Mouse (Mus musculus): ENCODE results near the gene Dnaja1. TPM values are rescaled to one million over a fixed set of nuclear protein-coding genes. Genes with fewer than 3 reads are reported as not detected.

The Dnaja1 gene
- polyA plus RNA-seq (2015; fragmentation: Nextera tagmentation; extraction: Ambion mirVana) = 365 and 394 TPM in 2 replicates

- Histone ChIP-seq H3K27me3 (no peaks in the 10 kb centered on the region), H3K9ac (peak within 1 kb of the TSS; percentile 99), H3K27ac (replicated peaks) (peak within 1 kb of the TSS; percentile 100), H3K9me3 (replicated peaks) (no peaks in the 10 kb centered on the region), H3K36me3 (peaks cover 21% of the 10 kb centered on the region), H3K4me1 (peaks cover 24% of the 10 kb centered on the region), H3K4me2 (replicated peaks) (peak within 1 kb of the TSS; percentile 71), H3K4me3 (replicated peaks) (peak within 1 kb of the TSS; percentile 82)
- ATAC-seq (ENCODE audit: insufficient number of reproducible peaks, low FRiP score, low TSS enrichment, low read depth) = peak; percentile 95
- WGBS = under 1% methylated on average over 54 of the region's 54 CpGs
Observed at GRCm38 (mm10) chr4:40722011-40722666, at the start of gene Dnaja1. Gene Dnaja1 (plus strand): TSS chr4:40722150.

- H3K36me3 ChIP-seq = no peaks in the 10 kb centered on the region
- no peak for ATAC-seq (ENCODE audit: insufficient number of reproducible peaks, low FRiP score, low TSS enrichment, low read depth)
- no peaks in the 10 kb centered on the region for H3K27me3 ChIP-seq
- H3K4me3 ChIP-seq (replicated peaks) = no peak overlapping the region
- 92% methylated on average over 5 of the region's 5 CpGs for WGBS
- H3K4me2 ChIP-seq (replicated peaks) = no peak overlapping the region
- H3K4me1 ChIP-seq = 0 out of 2 replicates have a peak, but pooled peaks cover 7% of the 10 kb centered on the region
- H3K9me3 ChIP-seq (replicated peaks) = no peaks in the 10 kb centered on the region
- no peak overlapping the region for H3K27ac ChIP-seq (replicated peaks)
- H3K9ac ChIP-seq = no peak overlapping the region
Observed at GRCm38 (mm10) chr4:40673526-40673925, 48.4 kb upstream of the Dnaja1 start.

- Histone ChIP-seq H3K9me3 (replicated peaks) (no peaks in the 10 kb centered on the region), H3K4me3 (replicated peaks) (no peak overlapping the region), H3K9ac (no peak overlapping the region), H3K27ac (replicated peaks) (no peak overlapping the region), H3K4me1 (0 out of 2 replicates have a peak, but pooled peaks cover 7% of the 10 kb centered on the region), H3K36me3 (no peaks in the 10 kb centered on the region), H3K27me3 (no peaks in the 10 kb centered on the region), H3K4me2 (replicated peaks) (0 out of 2 replicates have a peak overlapping the region, but pooled peaks have one; percentile 17)
- 10% methylated on average over 14 of the region's 14 CpGs for WGBS
- ATAC-seq (ENCODE audit: insufficient number of reproducible peaks, low FRiP score, low TSS enrichment, low read depth) = no peak
Observed at GRCm38 (mm10) chr4:40676338-40676737, 45.6 kb upstream of the Dnaja1 start.

GRCm38 (mm10) chr4:40677132-40677531, 44.8 kb upstream of the Dnaja1 start:
- no peak overlapping the region for H3K4me3 ChIP-seq (replicated peaks)
- H3K27ac ChIP-seq (replicated peaks) = no peak overlapping the region
- 0 out of 2 replicates have a peak, but pooled peaks cover 7% of the 10 kb centered on the region for H3K4me1 ChIP-seq
- H3K9ac ChIP-seq = no peak overlapping the region
- H3K36me3 ChIP-seq = no peaks in the 10 kb centered on the region
- H3K4me2 ChIP-seq (replicated peaks) = no peak overlapping the region
- ATAC-seq (ENCODE audit: insufficient number of reproducible peaks, low FRiP score, low TSS enrichment, low read depth) = no peak
- no peaks in the 10 kb centered on the region for H3K9me3 ChIP-seq (replicated peaks)
- H3K27me3 ChIP-seq = no peaks in the 10 kb centered on the region
- 35% methylated on average over 5 of the region's 5 CpGs for WGBS

GRCm38 (mm10) chr4:40680250-40680860, 41.6 kb upstream of the Dnaja1 start:
- no peak for ATAC-seq (ENCODE audit: insufficient number of reproducible peaks, low FRiP score, low TSS enrichment, low read depth)
- H3K9ac ChIP-seq = no peak overlapping the region
- H3K4me3 ChIP-seq (replicated peaks) = no peak overlapping the region
- H3K27ac ChIP-seq (replicated peaks) = no peak overlapping the region
- WGBS = 47% methylated on average over 5 of the region's 5 CpGs
- H3K27me3 ChIP-seq = no peaks in the 10 kb centered on the region
- 0 out of 2 replicates have a peak, but pooled peaks cover 2% of the 10 kb centered on the region for H3K36me3 ChIP-seq
- H3K9me3 ChIP-seq (replicated peaks) = no peaks in the 10 kb centered on the region
- H3K4me2 ChIP-seq (replicated peaks) = no peak overlapping the region
- 0 out of 2 replicates have a peak, but pooled peaks cover 7% of the 10 kb centered on the region for H3K4me1 ChIP-seq

- peaks cover 16% of the 10 kb centered on the region for H3K36me3 ChIP-seq
- 0 out of 2 replicates have a peak, but pooled peaks cover 3% of the 10 kb centered on the region for H3K4me1 ChIP-seq
- H3K9ac ChIP-seq = no peak overlapping the region
- 12% methylated on average over 3 of the region's 3 CpGs for WGBS
- H3K27ac ChIP-seq (replicated peaks) = no peak overlapping the region
- no peak for ATAC-seq (ENCODE audit: insufficient number of reproducible peaks, low FRiP score, low TSS enrichment, low read depth)
- H3K4me3 ChIP-seq (replicated peaks) = no peak overlapping the region
- H3K4me2 ChIP-seq (replicated peaks) = no peak overlapping the region
- no peaks in the 10 kb centered on the region for H3K27me3 ChIP-seq
- H3K9me3 ChIP-seq (replicated peaks) = no peaks in the 10 kb centered on the region
Observed at GRCm38 (mm10) chr4:40681908-40682307, 40.0 kb upstream of the Dnaja1 start.

GRCm38 (mm10) chr4:40682359-40682758, 39.6 kb upstream of the Dnaja1 start:
- H3K36me3 ChIP-seq = peaks cover 18% of the 10 kb centered on the region
- H3K9ac ChIP-seq = no peak overlapping the region
- H3K9me3 ChIP-seq (replicated peaks) = no peaks in the 10 kb centered on the region
- WGBS = 77% methylated on average over 5 of the region's 5 CpGs
- no peak overlapping the region for H3K4me3 ChIP-seq (replicated peaks)
- H3K27ac ChIP-seq (replicated peaks) = no peak overlapping the region
- no peak overlapping the region for H3K4me2 ChIP-seq (replicated peaks)
- no peaks in the 10 kb centered on the region for H3K27me3 ChIP-seq
- no peaks in the 10 kb centered on the region for H3K4me1 ChIP-seq
- no peak for ATAC-seq (ENCODE audit: insufficient number of reproducible peaks, low FRiP score, low TSS enrichment, low read depth)

- H3K4me3 ChIP-seq (replicated peaks) = no peak overlapping the region
- ATAC-seq (ENCODE audit: insufficient number of reproducible peaks, low FRiP score, low TSS enrichment, low read depth) = no peak
- no peak overlapping the region for H3K4me2 ChIP-seq (replicated peaks)
- no peaks in the 10 kb centered on the region for H3K9me3 ChIP-seq (replicated peaks)
- no peaks in the 10 kb centered on the region for H3K4me1 ChIP-seq
- no peak overlapping the region for H3K9ac ChIP-seq
- H3K36me3 ChIP-seq = peaks cover 26% of the 10 kb centered on the region
- WGBS = 90% methylated on average over 2 of the region's 2 CpGs
- no peaks in the 10 kb centered on the region for H3K27me3 ChIP-seq
- no peak overlapping the region for H3K27ac ChIP-seq (replicated peaks)
Observed at GRCm38 (mm10) chr4:40683306-40683705, 38.6 kb upstream of the Dnaja1 start.

- no peak for ATAC-seq (ENCODE audit: insufficient number of reproducible peaks, low FRiP score, low TSS enrichment, low read depth)
- Histone ChIP-seq H3K4me1 (no peaks in the 10 kb centered on the region), H3K4me3 (replicated peaks) (no peak overlapping the region), H3K27ac (replicated peaks) (no peak overlapping the region), H3K9me3 (replicated peaks) (no peaks in the 10 kb centered on the region), H3K9ac (no peak overlapping the region), H3K36me3 (peaks cover 72% of the 10 kb centered on the region), H3K27me3 (no peaks in the 10 kb centered on the region), H3K4me2 (replicated peaks) (no peak overlapping the region)
- 49% methylated on average over 11 of the region's 11 CpGs for WGBS
Observed at GRCm38 (mm10) chr4:40691100-40691499, 30.9 kb upstream of the Dnaja1 start.

GRCm38 (mm10) chr4:40697059-40697458, 24.9 kb upstream of the Dnaja1 start:
- ATAC-seq (ENCODE audit: insufficient number of reproducible peaks, low FRiP score, low TSS enrichment, low read depth) = no peak
- no peaks in the 10 kb centered on the region for H3K9me3 ChIP-seq (replicated peaks)
- H3K36me3 ChIP-seq = peaks cover 43% of the 10 kb centered on the region
- 72% methylated on average over 7 of the region's 7 CpGs for WGBS
- no peak overlapping the region for H3K9ac ChIP-seq
- no peaks in the 10 kb centered on the region for H3K27me3 ChIP-seq
- no peak overlapping the region for H3K4me3 ChIP-seq (replicated peaks)
- no peak overlapping the region for H3K4me2 ChIP-seq (replicated peaks)
- peaks cover 6% of the 10 kb centered on the region for H3K4me1 ChIP-seq
- H3K27ac ChIP-seq (replicated peaks) = no peak overlapping the region

- WGBS = 77% methylated on average over 8 of the region's 8 CpGs
- H3K9ac ChIP-seq = no peak overlapping the region
- no peak overlapping the region for H3K4me2 ChIP-seq (replicated peaks)
Observed at GRCm38 (mm10) chr4:40700216-40700615, 21.7 kb upstream of the Dnaja1 start.

More at GRCm38 (mm10) chr4:40700216-40700615, 21.7 kb upstream of the Dnaja1 start:
- H3K4me3 ChIP-seq (replicated peaks) = no peak overlapping the region
- no peak for ATAC-seq (ENCODE audit: insufficient number of reproducible peaks, low FRiP score, low TSS enrichment, low read depth)
- no peaks in the 10 kb centered on the region for H3K9me3 ChIP-seq (replicated peaks)
- H3K27ac ChIP-seq (replicated peaks) = no peak overlapping the region
- H3K4me1 ChIP-seq = peaks cover 18% of the 10 kb centered on the region
- no peaks in the 10 kb centered on the region for H3K27me3 ChIP-seq
- peaks cover 16% of the 10 kb centered on the region for H3K36me3 ChIP-seq

Measured in embryonic facial prominence, embryonic 15.5 days (tissue).